Mouse (Mus musculus): ENCODE measurements at regions not wholly inside any gene's neighbourhood (a gene's known extent, or its start where the extent isn't known, plus 50 kb on each side); places are given as distances from the start of the nearest gene placed in this dataset.

- no peak for DNase-seq
Measured at GRCm38 (mm10) chr10:28010756-28011155, 63.9 kb upstream of the Ptprk start.

- no peak for DNase-seq
Measured at GRCm38 (mm10) chr10:28012135-28012534, 62.5 kb upstream of the Ptprk start.

- DNase-seq: no peak
Measured at GRCm38 (mm10) chr10:28013401-28013800, 61.2 kb upstream of the Ptprk start.

GRCm38 (mm10) chr10:28014306-28014825 is 60.3 kb upstream of the Ptprk start:
- no peak for DNase-seq
